Mouse (Mus musculus) testis, adult 2 months (tissue): Measurements from ENCODE around the gene Trpm7. TPM values are rescaled to one million over a fixed set of nuclear protein-coding genes. Genes with fewer than 3 reads are reported as not detected.
A peak's percentile ranks its signal among the peaks of the same experiment; 100 is the strongest.

ENCODE experiments used
- H3K27ac ChIP-seq: fragments of 200-500 bp; 2 replicates; pipeline ENCODE4 v1.5.1; 2012; ENCODE audit warnings: low read depth, low read length; ENCODE audit not compliant: control insufficient read depth, insufficient read depth
- H3K27me3 ChIP-seq: fragments of 200-500 bp; 2 replicates; pipeline ENCODE4 v1.6.1; 2012; ENCODE audit warnings: mild to moderate bottlenecking, low read length, moderate library complexity; ENCODE audit not compliant: control insufficient read depth, insufficient read depth
- H3K36me3 ChIP-seq: fragments of 200-500 bp; 2 replicates; pipeline ENCODE4 v1.6.1; 2012; ENCODE audit warnings: mild to moderate bottlenecking, low read length; ENCODE audit not compliant: control insufficient read depth, insufficient read depth
- H3K4me1 ChIP-seq: fragments of 200-500 bp; 2 replicates; pipeline ENCODE4 v1.6.1; 2012; ENCODE audit warnings: low read length; ENCODE audit not compliant: control insufficient read depth, insufficient read depth
- H3K4me3 ChIP-seq: fragments of 200-500 bp; 2 replicates; pipeline ENCODE4 v1.5.1; 2012; ENCODE audit warnings: low read depth, mild to moderate bottlenecking, low read length, moderate library complexity, mixed read lengths; ENCODE audit not compliant: control insufficient read depth
- CTCF ChIP-seq: fragments of 200-500 bp; IDR thresholded peaks from 2 replicates; pipeline ENCODE4 v1.5.1; 2012; ENCODE audit warnings: low read depth, mild to moderate bottlenecking, inconsistent platforms, low read length, moderate library complexity; ENCODE audit not compliant: control insufficient read depth, insufficient read depth, insufficient replicate concordance
- POLR2A ChIP-seq: fragments of 200-500 bp; IDR thresholded peaks from 2 replicates; pipeline ENCODE4 v1.6.1; 2012; ENCODE audit warnings: low read depth, mild to moderate bottlenecking, inconsistent platforms, low read length, moderate library complexity; ENCODE audit not compliant: control insufficient read depth
- polyA plus RNA-seq: library from polyadenylated mRNA; depleted of rRNA; stranded (reverse); fragments of >200 nt; gene quantifications from 2 replicates; pipeline ENCODE4 v1.2.3, GENCODE M21; 2012

The Trpm7 gene
- polyA plus RNA-seq, 1 experiment: 6.2 TPM

DNA sequence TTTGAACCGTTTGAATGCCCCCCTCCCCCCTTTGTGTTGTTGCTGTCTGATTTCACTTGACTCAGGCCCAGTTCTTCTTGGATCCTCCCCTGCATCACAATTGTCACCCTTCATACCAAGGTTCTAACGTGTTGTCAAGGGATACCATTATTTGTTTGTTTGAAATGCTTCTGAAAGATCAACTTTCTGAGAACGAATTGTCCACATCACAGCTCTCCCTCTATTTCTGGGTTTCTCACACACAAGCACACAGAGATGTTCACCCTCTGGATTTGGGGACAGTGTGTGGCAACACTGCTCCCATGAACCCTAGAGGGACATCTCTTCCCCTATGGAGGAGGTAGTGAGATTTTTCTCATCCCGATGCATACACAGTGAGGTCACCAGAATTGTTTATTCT is 92.7 kb downstream of the Trpm7 start, which contains the start of gene Usp50:
Usp50 (minus strand) TSS at position 101 of the 400 bp plus-strand sequence.
- TF ChIP-seq CTCF (no peak), POLR2A (no peak)
- Histone ChIP-seq H3K27me3 (no peaks in the 10 kb centered on the region), H3K27ac (peak within 1 kb of the TSS; percentile 17; the same call in 1 of the 2 replicates), H3K36me3 (no peaks in the 10 kb centered on the region), H3K4me1 (no peaks in the 10 kb centered on the region; the same call in 1 of the 2 replicates), H3K4me3 (peak within 1 kb of the TSS; percentile 79)

DNA sequence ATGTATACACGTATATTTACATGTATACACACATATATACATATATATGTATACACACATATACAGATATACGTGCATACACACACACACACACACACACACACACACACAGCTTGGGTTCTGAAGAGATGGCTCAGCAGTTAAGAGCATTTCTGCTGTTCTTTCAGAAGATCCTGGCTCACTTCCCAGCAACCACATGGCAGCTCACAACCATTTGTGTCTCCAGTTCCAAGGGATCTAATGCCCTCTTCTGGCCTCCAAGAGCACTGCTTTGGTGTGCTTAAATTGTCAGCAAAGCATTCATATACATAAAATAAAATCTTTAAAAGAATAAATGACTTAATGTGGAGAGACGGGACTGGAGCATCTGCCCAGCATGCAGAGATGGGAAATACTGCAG is 93.6 kb downstream of the Trpm7 start:
- H3K4me3 ChIP-seq: peak overlapping the region; percentile 79
- TF ChIP-seq POLR2A (no peak), CTCF (no peak)
- no peak overlapping the region for H3K27ac ChIP-seq
- no peaks in the 10 kb centered on the region; the same call in 1 of the 2 replicates for H3K4me1 ChIP-seq
- no peaks in the 10 kb centered on the region for H3K27me3 ChIP-seq
- H3K36me3 ChIP-seq: no peaks in the 10 kb centered on the region

DNA sequence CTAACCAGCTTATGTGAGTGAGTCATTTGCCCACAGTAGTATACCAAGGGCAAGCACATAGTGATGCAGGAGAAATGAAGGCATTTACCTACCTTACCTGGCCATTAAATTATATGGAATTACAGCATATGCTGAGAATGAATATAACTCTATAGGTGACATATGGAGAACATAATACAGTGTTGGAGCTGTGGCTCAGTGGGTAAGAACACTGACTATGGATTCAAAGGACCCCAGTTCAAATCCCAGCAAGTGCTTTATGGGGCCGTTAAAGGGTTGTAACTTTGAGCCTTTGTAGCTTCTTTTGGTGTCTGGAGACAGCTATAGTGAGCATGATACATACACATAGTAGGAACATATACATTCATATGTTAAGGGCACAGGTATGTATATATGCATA is 94.6 kb downstream of the Trpm7 start:
- no peak overlapping the region; the same call in 1 of the 2 replicates for H3K4me3 ChIP-seq
- H3K27me3 ChIP-seq: no peaks in the 10 kb centered on the region
- no peaks in the 10 kb centered on the region; the same call in 1 of the 2 replicates for H3K4me1 ChIP-seq
- H3K36me3 ChIP-seq: no peaks in the 10 kb centered on the region
- TF ChIP-seq POLR2A: no peak
- TF ChIP-seq CTCF: no peak
- H3K27ac ChIP-seq: no peak overlapping the region

GRCm38 (mm10) chr2:126780286-126780685 is 95.7 kb downstream of the Trpm7 start:
- peak overlapping the region; percentile 82 for H3K4me3 ChIP-seq
- TF ChIP-seq CTCF: no peak
- no peak for TF ChIP-seq POLR2A
- no peaks in the 10 kb centered on the region for H3K27me3 ChIP-seq
- no peak overlapping the region for H3K27ac ChIP-seq
- no peaks in the 10 kb centered on the region; the same call in 1 of the 2 replicates for H3K4me1 ChIP-seq
- no peaks in the 10 kb centered on the region for H3K36me3 ChIP-seq

GRCm38 (mm10) chr2:126778806-126779205 is 97.2 kb downstream of the Trpm7 start:
- H3K27me3 ChIP-seq: no peaks in the 10 kb centered on the region
- H3K4me3 ChIP-seq: no peak overlapping the region
- no peaks in the 10 kb centered on the region; the same call in 1 of the 2 replicates for H3K4me1 ChIP-seq
- TF ChIP-seq CTCF: no peak
- no peak for TF ChIP-seq POLR2A
- no peaks in the 10 kb centered on the region for H3K36me3 ChIP-seq
- no peak overlapping the region for H3K27ac ChIP-seq

GRCm38 (mm10) chr2:126776416-126776815 is 99.6 kb downstream of the Trpm7 start:
- no peak overlapping the region for H3K4me3 ChIP-seq
- TF ChIP-seq CTCF (no peak), POLR2A (no peak)
- no peaks in the 10 kb centered on the region for H3K27me3 ChIP-seq
- no peaks in the 10 kb centered on the region for H3K36me3 ChIP-seq
- H3K4me1 ChIP-seq: no peaks in the 10 kb centered on the region; the same call in 1 of the 2 replicates
- no peak overlapping the region for H3K27ac ChIP-seq

- TF ChIP-seq POLR2A (no peak), CTCF (no peak)
Observed at GRCm38 (mm10) chr2:126775951-126776350, 100.1 kb downstream of the Trpm7 start.

More at GRCm38 (mm10) chr2:126775951-126776350, 100.1 kb downstream of the Trpm7 start:
- no peaks in the 10 kb centered on the region for H3K27me3 ChIP-seq
- H3K4me1 ChIP-seq: no peaks in the 10 kb centered on the region; the same call in 1 of the 2 replicates
- H3K27ac ChIP-seq: no peak overlapping the region
- no peak overlapping the region for H3K4me3 ChIP-seq
- no peaks in the 10 kb centered on the region for H3K36me3 ChIP-seq
